Mouse (Mus musculus) T-helper 2 cell (primary cell): ENCODE data around the gene Rom1.

Experiments
- in situ Hi-C: fragments of 300-600 bp; cut with MboI, MseI; formaldehyde crosslinking; loops from one replicate; pipeline ENCODE4 v1.15.1; 2025; ENCODE audit warnings: high pct_unique_total_duplicates

The Rom1 gene

GRCm38 (mm10) chr19:8942276-8942964 is 13.3 kb upstream of the Rom1 start:
- in situ Hi-C loops = loop anchor here (5.0 kb wide), 1 partner anchor 45 kb away; the partner anchor contains the start of gene Ganab

GRCm38 (mm10) chr19:8941515-8942217 is 12.5 kb upstream of the Rom1 start, which contains the start of gene Mta2:
Gene Mta2 (plus strand): TSS chr19:8941875.
- in situ Hi-C loops = loop anchor here (5.0 kb wide), 1 partner anchor 44 kb away; the partner anchor contains the start of gene Ganab

- in situ Hi-C loops = loop anchor here (5.0 kb wide), 1 partner anchor 44 kb away; the partner anchor contains the start of gene Ganab
Measured at GRCm38 (mm10) chr19:8941136-8941514, 12.0 kb upstream of the Rom1 start.

- in situ Hi-C loops = loop anchor here (5.0 kb wide), 1 partner anchor 43 kb away; the partner anchor contains the start of gene Ganab
Measured at GRCm38 (mm10) chr19:8940526-8941133, 11.5 kb upstream of the Rom1 start.

- in situ Hi-C loops = no loop called here
Measured at GRCm38 (mm10) chr19:8936736-8937135, 7.6 kb upstream of the Rom1 start.

GRCm38 (mm10) chr19:8930771-8931170 is 1.6 kb upstream of the Rom1 start:
- in situ Hi-C loops = no loop called here

GRCm38 (mm10) chr19:8930117-8930516 is 961 bp upstream of the Rom1 start:
- in situ Hi-C loops = no loop called here

GRCm38 (mm10) chr19:8928689-8929223 is 400 bp downstream of the Rom1 start:
- in situ Hi-C loops = no loop called here

GRCm38 (mm10) chr19:8927891-8928525 is 1.1 kb downstream of the Rom1 start:
- in situ Hi-C loops = no loop called here

- in situ Hi-C loops = no loop called here
Measured at GRCm38 (mm10) chr19:8926766-8927165, 2.4 kb downstream of the Rom1 start.

GRCm38 (mm10) chr19:8921741-8922140 is 7.4 kb downstream of the Rom1 start:
- in situ Hi-C loops = no loop called here

- in situ Hi-C loops = no loop called here
Measured at GRCm38 (mm10) chr19:8920836-8921291, 8.3 kb downstream of the Rom1 start.

- in situ Hi-C loops = no loop called here
Measured at GRCm38 (mm10) chr19:8920073-8920736, 9.0 kb downstream of the Rom1 start, which contains the start of gene B3gat3. Gene B3gat3 (plus strand): TSS chr19:8920374.

- in situ Hi-C loops = no loop called here
Measured at GRCm38 (mm10) chr19:8919684-8920072, 9.5 kb downstream of the Rom1 start.

- in situ Hi-C loops = no loop called here
Measured at GRCm38 (mm10) chr19:8919000-8919399, 10.2 kb downstream of the Rom1 start.

GRCm38 (mm10) chr19:8914212-8914611 is 14.9 kb downstream of the Rom1 start:
- in situ Hi-C loops = loop anchor here (5.0 kb wide), 1 partner anchor 48 kb away; no protein-coding TSS in a partner anchor

GRCm38 (mm10) chr19:8911810-8912209 is 17.3 kb downstream of the Rom1 start:
- in situ Hi-C loops = loop anchor here (5.0 kb wide), 1 partner anchor 50 kb away; no protein-coding TSS in a partner anchor

GRCm38 (mm10) chr19:8908531-8908930 is 20.6 kb downstream of the Rom1 start:
- in situ Hi-C loops = loop anchor here (10.0 kb wide), 1 partner anchor 84 kb away; the partner anchor contains the start of genes AC129217.1 and Hnrnpul2

- in situ Hi-C loops = loop anchor here (10.0 kb wide), 1 partner anchor 79 kb away; the partner anchor contains the start of genes AC129217.1 and Hnrnpul2
Measured at GRCm38 (mm10) chr19:8903412-8903811, 25.7 kb downstream of the Rom1 start.

GRCm38 (mm10) chr19:8899079-8899478 is 30.1 kb downstream of the Rom1 start:
- in situ Hi-C loops = loop anchor here (5.0 kb wide), 1 partner anchor 43 kb away; the partner anchor contains the start of gene Mta2
